Mouse (Mus musculus): ENCODE measurements around the gene Dcaf7.
A peak's percentile ranks its signal among the peaks of the same experiment; 100 is the strongest.
"Not testable (repeated sequence)": the region's sequence is repeated elsewhere in the genome, so short reads cannot be mapped to it uniquely, and the experiment has no call there.

The Dcaf7 gene

GRCm38 (mm10) chr11:106036548-106037417 is at the start of gene Dcaf7:
TSS of gene Dcaf7 (plus strand) at chr11:106036872.
- DNase-seq (ENCODE audit: low spot score in 2 of 2), result peak; percentile 98 to 99

- DNase-seq (ENCODE audit: low spot score in 2 of 2), result no peak
These were observed 49.2 kb upstream of the Dcaf7 start for GRCm38 (mm10) chr11:105987446-105987845.

GRCm38 (mm10) chr11:105989446-105989845 is 47.2 kb upstream of the Dcaf7 start:
- DNase-seq (ENCODE audit: low spot score in 2 of 2), result no peak

- no peak for DNase-seq (ENCODE audit: low spot score in 2 of 2)
These were observed 46.4 kb upstream of the Dcaf7 start for GRCm38 (mm10) chr11:105990231-105990630.

GRCm38 (mm10) chr11:105994375-105994774 is 42.3 kb upstream of the Dcaf7 start, which contains the start of gene Ace3:
TSS of gene Ace3 (plus strand) at chr11:105994675.
- no peak for DNase-seq (ENCODE audit: low spot score in 2 of 2)

GRCm38 (mm10) chr11:106000062-106000461 is 36.6 kb upstream of the Dcaf7 start:
- DNase-seq (ENCODE audit: low spot score in 2 of 2), result no peak

GRCm38 (mm10) chr11:106001718-106002117 is 35.0 kb upstream of the Dcaf7 start:
- peak in 1 of 2 experiments; percentile 16 for DNase-seq (ENCODE audit: low spot score in 2 of 2)

GRCm38 (mm10) chr11:106004576-106004975 is 32.1 kb upstream of the Dcaf7 start:
- no peak for DNase-seq (ENCODE audit: low spot score in 2 of 2)

- DNase-seq (ENCODE audit: low spot score in 2 of 2), result no peak
These were observed 30.7 kb upstream of the Dcaf7 start for GRCm38 (mm10) chr11:106005970-106006369.

- DNase-seq (ENCODE audit: low spot score in 2 of 2), result no peak
These were observed 28.9 kb upstream of the Dcaf7 start, which contains the start of gene Kcnh6 for GRCm38 (mm10) chr11:106007821-106008220. TSS of gene Kcnh6 (plus strand) at chr11:106008124.

GRCm38 (mm10) chr11:106012711-106013110 is 24.0 kb upstream of the Dcaf7 start:
- no peak for DNase-seq (ENCODE audit: low spot score in 2 of 2)

GRCm38 (mm10) chr11:106013556-106014225 is 23.0 kb upstream of the Dcaf7 start:
- DNase-seq (ENCODE audit: low spot score in 2 of 2), result no peak

GRCm38 (mm10) chr11:106016440-106016839 is 20.2 kb upstream of the Dcaf7 start:
- DNase-seq (ENCODE audit: low spot score in 2 of 2), result no peak

- peak; percentile 38 to 49 for DNase-seq (ENCODE audit: low spot score in 2 of 2)
These were observed 16.5 kb upstream of the Dcaf7 start for GRCm38 (mm10) chr11:106020051-106020763.

GRCm38 (mm10) chr11:106025774-106026173 is 10.9 kb upstream of the Dcaf7 start:
- DNase-seq (ENCODE audit: low spot score in 2 of 2), result no peak

GRCm38 (mm10) chr11:106026465-106027151 is 10.1 kb upstream of the Dcaf7 start:
- peak; percentile 57 to 69 for DNase-seq (ENCODE audit: low spot score in 2 of 2)

GRCm38 (mm10) chr11:106027607-106028006 is 9.1 kb upstream of the Dcaf7 start:
- no peak for DNase-seq (ENCODE audit: low spot score in 2 of 2)

- DNase-seq (ENCODE audit: low spot score in 2 of 2), result not testable (repeated sequence)
These were observed 4.6 kb upstream of the Dcaf7 start for GRCm38 (mm10) chr11:106032074-106032473.

- DNase-seq (ENCODE audit: low spot score in 2 of 2), result no peak
These were observed 3.2 kb upstream of the Dcaf7 start for GRCm38 (mm10) chr11:106033491-106033919.

GRCm38 (mm10) chr11:106034986-106035385 is 1.7 kb upstream of the Dcaf7 start:
- no peak for DNase-seq (ENCODE audit: low spot score in 2 of 2)

GRCm38 (mm10) chr11:106037418-106037751 is 713 bp downstream of the Dcaf7 start:
- DNase-seq (ENCODE audit: low spot score in 2 of 2), result peak; percentile 71 to 78
